Mouse (Mus musculus): ENCODE data around the gene Cacng3.

DNA sequence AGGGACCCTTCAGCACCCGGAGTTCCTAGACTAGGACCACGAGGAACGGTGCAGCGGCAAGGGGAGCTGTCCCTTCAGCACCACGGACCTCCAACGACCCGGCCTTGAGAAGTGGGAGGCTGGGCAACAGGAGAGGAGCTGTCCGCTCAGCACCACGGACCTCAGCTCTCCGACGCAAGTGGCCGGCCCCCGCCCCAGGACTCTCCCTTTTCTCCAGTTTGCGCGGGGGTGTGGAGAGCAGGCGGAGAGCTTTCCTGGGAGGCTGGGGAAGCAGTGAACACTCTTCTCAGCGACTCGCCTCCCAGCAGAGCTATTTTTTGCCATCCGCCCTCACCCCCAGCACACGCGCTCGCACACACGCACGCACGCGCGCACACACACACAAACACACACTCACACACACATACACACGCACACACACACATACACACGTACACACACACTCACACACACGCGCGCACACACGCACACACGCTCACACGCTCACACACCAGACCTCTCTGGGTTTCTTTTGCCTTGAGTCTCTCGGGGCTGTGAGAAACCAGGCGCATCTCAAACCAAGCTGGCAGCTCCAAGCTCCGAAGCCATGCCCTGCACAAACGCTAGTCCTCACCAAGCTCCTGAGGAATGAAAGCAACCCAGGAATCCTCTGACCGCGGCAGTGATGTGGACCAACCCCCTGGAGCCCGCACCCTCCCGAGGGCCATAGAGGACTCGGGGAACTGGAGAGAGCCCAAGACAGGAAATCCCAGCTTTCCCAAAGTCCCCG, 765 bp downstream of the Cacng3 start:
- TF ChIP-seq CEBPB (IDR thresholded peaks at IDR 0.05; ENCODE audit: low read depth) (no peak), MAX (IDR thresholded peaks at IDR 0.05) (no peak), CTCF (IDR thresholded peaks at IDR 0.05; ENCODE audit: control insufficient read depth, insufficient read depth, insufficient read length) (no peak), MYOD1 (IDR thresholded peaks at IDR 0.05; ENCODE audit: control insufficient read depth, insufficient read length, low read depth) (no peak)

Measured in C2C12 (cell line).